Mouse (Mus musculus): ENCODE data around the gene Fbxl8.

- TF ChIP-seq IRF4 (IDR thresholded peaks at IDR 0.05; ENCODE audit: low read depth, low read length) (no peak), MAZ (IDR thresholded peaks at IDR 0.05; ENCODE audit: low read depth, low read length) (no peak), ZNF384 (IDR thresholded peaks at IDR 0.05; ENCODE audit: low read depth, low read length) (peak; percentile 47), BHLHE40 (IDR thresholded peaks at IDR 0.05; ENCODE audit: low read depth, low read length) (no peak), POLR2A (IDR thresholded peaks at IDR 0.05; ENCODE audit: low read depth, low read length) (no peak), EP300 (IDR thresholded peaks at IDR 0.05; ENCODE audit: low read length) (no peak), MAX (IDR thresholded peaks at IDR 0.05; ENCODE audit: low read length) (no peak), CTCF (conservative IDR thresholded peaks at IDR 0.05 in 1 of 2, IDR thresholded peaks at IDR 0.05 in 1 of 2; ENCODE audit: low read depth in 2 of 2, low read length in 2 of 2) (peak in 1 of 2 experiments; percentile 25; a peak in 1 of 4 replicates)
Observed at GRCm38 (mm10) chr8:105263244-105263912, 1.1 kb upstream of the Fbxl8 start.

Measured in CH12.LX (cell line).